Comparison of ENCODE assay signal across 27 mouse cellular contexts in the genomic region with DNA sequence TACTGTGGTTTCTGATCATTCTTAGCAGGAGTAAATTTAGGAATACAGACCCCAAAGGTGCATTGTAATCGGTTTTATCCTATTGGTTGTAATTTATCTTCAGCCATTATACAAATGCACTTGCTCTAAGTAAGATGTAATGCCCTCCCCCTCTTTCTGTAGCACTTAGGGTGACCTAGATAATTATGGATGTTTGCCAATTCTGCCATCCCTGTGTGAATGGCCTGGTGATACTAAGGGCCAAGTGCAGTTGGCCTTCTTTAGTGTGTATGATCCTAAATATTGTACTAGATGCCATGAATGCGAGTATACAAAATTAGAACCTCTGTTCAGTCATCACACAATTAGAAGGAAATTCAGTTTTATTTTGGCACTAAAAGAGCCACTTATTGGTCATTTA.
DNase-seq lines count a peak whose midpoint lies in the region; ATAC-seq and TF ChIP-seq lines count a peak whose summit lies in the region.
"Had no signal": no experiment of that assay in that cellular context is flagged by ENCODE, and none has a peak within 500 bp of the region (broad histone marks: within the 10 kb centered on the region; RNA-seq: fewer than 3 reads in every experiment).

No protein-coding gene starts in this region.

- H3K27ac ChIP-seq in midbrain, postnatal 0 days (ENCODE audit: low read depth, low read length), result no peak overlapping the region
- H3K27ac ChIP-seq in midbrain, embryonic 11.5 days (ENCODE audit: low read depth, low read length), result no peak overlapping the region
- H3K27ac ChIP-seq: embryonic facial prominence, embryonic 12.5 days; hindbrain, embryonic 14.5 days; liver, embryonic 14.5 days; macrophage had no signal

- ATAC-seq in midbrain, postnatal 0 days (ENCODE audit: low FRiP score), result no peak
- no peak for ATAC-seq in midbrain, embryonic 11.5 days (ENCODE audit: low FRiP score)
- ATAC-seq: forebrain, embryonic 14.5 days; inflammation-experienced regulatory T-cells, adult 6 months had no signal

- no peak overlapping the region for H3K9ac ChIP-seq in midbrain, postnatal 0 days (replicated peaks; ENCODE audit: low read length, poor library complexity, severe bottlenecking)
- no peak overlapping the region for H3K9ac ChIP-seq in midbrain, embryonic 11.5 days (ENCODE audit: low read length)
- H3K9ac ChIP-seq: embryonic facial prominence, embryonic 12.5 days; hindbrain, embryonic 14.5 days; liver, embryonic 14.5 days had no signal

- peak; percentile 49 for DNase-seq in midbrain, postnatal 0 days (ENCODE audit: low spot score)
- DNase-seq in midbrain, embryonic 11.5 days (ENCODE audit: low spot score, missing footprints), result no peak
- DNase-seq in cerebellum, adult 18-20 months, result peak; percentile 31 to 47
- peak; percentile 24 to 66 for DNase-seq in cerebellum, postnatal 14 days
- no peak for DNase-seq in adrenal gland, adult (ENCODE audit: inconsistent age in 2 of 2, low spot score in 1 of 2)
- DNase-seq in right cerebral cortex, postnatal 36 days (ENCODE audit: low spot score in 2 of 2), result no peak
- DNase-seq in urinary bladder, postnatal 25 days (ENCODE audit: low spot score), result no peak
- DNase-seq: adrenal gland, postnatal 25 days; gastrocnemius, postnatal 25 days; heart, adult 11 months; heart, postnatal 4 days; kidney, adult 11 months; kidney, postnatal 14 days; layer of hippocampus, adult 9-11 months; liver; lung, adult 2 months; lung, postnatal 10 days; midbrain, embryonic 14.5 days; thymus, adult 18-20 months; thymus, postnatal 25 days had no signal

- no peaks in the 10 kb centered on the region for H3K9me3 ChIP-seq in midbrain, postnatal 0 days (ENCODE audit: low read length)
- no peaks in the 10 kb centered on the region for H3K9me3 ChIP-seq in midbrain, embryonic 11.5 days (ENCODE audit: control insufficient read depth, low read length)
- H3K9me3 ChIP-seq: embryonic facial prominence, embryonic 12.5 days had no signal

- no peak overlapping the region for H3K4me2 ChIP-seq in midbrain, postnatal 0 days (ENCODE audit: low read depth, low read length, poor library complexity, severe bottlenecking)
- no peak overlapping the region for H3K4me2 ChIP-seq in midbrain, embryonic 11.5 days
- H3K4me2 ChIP-seq: embryonic facial prominence, embryonic 12.5 days; heart, embryonic 11.5 days; hindbrain, embryonic 14.5 days had no signal

- no peak overlapping the region for H3K4me3 ChIP-seq in midbrain, postnatal 0 days (ENCODE audit: low read depth, low read length)
- no peak overlapping the region for H3K4me3 ChIP-seq in midbrain, embryonic 11.5 days (ENCODE audit: low read depth, low read length)
- H3K4me3 ChIP-seq: embryonic facial prominence, embryonic 12.5 days had no signal

- H3K27me3 ChIP-seq in midbrain, postnatal 0 days (ENCODE audit: insufficient read depth, low read length), result no peaks in the 10 kb centered on the region
- H3K27me3 ChIP-seq in midbrain, embryonic 11.5 days (ENCODE audit: control insufficient read depth, insufficient read depth, low read length), result no peaks in the 10 kb centered on the region
- H3K27me3 ChIP-seq: embryonic facial prominence, embryonic 12.5 days had no signal

- WGBS in midbrain, postnatal 0 days, result 87% methylated on average over 2 of the region's 2 CpGs
- WGBS in midbrain, embryonic 11.5 days, result 88% methylated on average over 2 of the region's 2 CpGs

- H3K36me3 ChIP-seq in midbrain, postnatal 0 days (ENCODE audit: insufficient read depth, low read length), result no peaks in the 10 kb centered on the region
- no peaks in the 10 kb centered on the region for H3K36me3 ChIP-seq in midbrain, embryonic 11.5 days (ENCODE audit: control insufficient read depth, insufficient read depth, low read length)
- H3K36me3 ChIP-seq: embryonic facial prominence, embryonic 12.5 days had no signal

- no peaks in the 10 kb centered on the region for H3K4me1 ChIP-seq in midbrain, postnatal 0 days (ENCODE audit: insufficient read depth, low read length)
- no peaks in the 10 kb centered on the region for H3K4me1 ChIP-seq in midbrain, embryonic 11.5 days (ENCODE audit: control insufficient read depth, insufficient read depth, low read length)
- H3K4me1 ChIP-seq: embryonic facial prominence, embryonic 12.5 days had no signal

- TF ChIP-seq CTCF in midbrain, postnatal 0 days (IDR thresholded peaks at IDR 0.05), result no peak

Comparison
In these comparisons a context has a peak if more than half of its experiments do, and no peak if none do; other contexts are left out.
1. DNase-seq: peak in midbrain, postnatal 0 days (single experiment), cerebellum, adult 18-20 months (2 of 2) and cerebellum, postnatal 14 days (2 of 2); none in midbrain, embryonic 11.5 days (single experiment), adrenal gland, adult (0 of 2), right cerebral cortex, postnatal 36 days (0 of 2) and urinary bladder, postnatal 25 days (single experiment).